Mouse (Mus musculus): ENCODE measurements around the gene Sat2. TPM values are rescaled to one million over a fixed set of nuclear protein-coding genes. Genes with fewer than 3 reads are reported as not detected.

Gene Sat2
- polyA plus RNA-seq, 1 experiment from 2014 or later = 26.6 TPM

DNA sequence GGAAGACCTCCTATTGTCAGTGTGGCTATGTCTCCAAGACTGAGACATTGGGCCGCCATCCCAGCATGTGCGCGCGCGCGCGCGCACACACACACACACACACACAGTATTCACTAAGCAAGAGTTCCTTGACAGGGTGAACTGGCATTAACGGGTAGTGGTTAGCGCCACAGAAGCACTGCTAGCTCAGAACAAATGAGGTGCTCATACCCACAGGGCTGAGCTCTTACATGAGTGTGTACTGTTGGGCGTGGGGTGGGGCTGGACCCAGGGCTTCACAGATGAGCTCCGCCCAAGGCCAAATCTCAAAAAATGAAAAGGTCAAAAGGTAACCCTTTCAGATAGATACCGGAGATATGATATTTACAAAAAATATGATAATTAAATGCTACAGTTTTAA is 36.9 kb upstream of the Sat2 start:
- Histone ChIP-seq H3K9me3 (replicated peaks) (no peaks in the 10 kb centered on the region), H3K9ac (no peak overlapping the region), H3K27ac (no peak overlapping the region), H3K27me3 (no peaks in the 10 kb centered on the region), H3K4me2 (replicated peaks) (no peak overlapping the region), H3K36me3 (peaks cover 35% of the 10 kb centered on the region), H3K4me3 (no peak overlapping the region), H3K4me1 (peaks cover 9% of the 10 kb centered on the region)
- WGBS = 97% methylated on average over 13 of the region's 13 CpGs
- ATAC-seq (ENCODE audit: low FRiP score) = no peak

DNA sequence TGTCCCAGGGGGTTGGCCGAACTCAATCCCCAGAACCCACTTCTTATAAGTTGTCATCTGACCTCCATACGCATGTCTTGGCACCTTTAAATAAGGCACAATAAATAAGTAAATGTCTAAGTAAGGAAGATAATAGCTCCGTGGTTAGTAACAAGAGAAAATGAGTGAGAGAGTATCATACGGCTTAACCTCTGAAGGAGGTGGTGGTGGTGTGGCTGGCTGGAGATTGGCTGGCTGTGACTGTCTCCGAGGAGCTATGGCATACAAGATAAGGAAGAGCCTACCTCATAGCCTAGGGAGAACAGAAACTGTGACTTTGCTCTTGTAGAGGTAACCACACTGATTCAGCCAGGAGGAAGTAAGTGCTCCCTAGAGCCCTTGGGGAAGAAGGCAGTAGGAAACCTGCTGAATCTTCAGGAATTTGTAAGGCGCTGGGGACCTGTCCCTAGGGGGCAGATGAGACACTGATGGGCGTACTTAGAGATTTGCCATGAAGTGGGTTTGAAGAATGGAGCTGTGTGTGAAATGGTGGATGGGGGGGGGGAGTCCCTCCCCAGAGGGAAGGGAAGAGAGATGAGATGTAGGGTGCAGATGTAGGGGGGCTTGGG is 36.0 kb upstream of the Sat2 start:
- H3K4me3 ChIP-seq = no peak overlapping the region
- H3K4me1 ChIP-seq = peaks cover 9% of the 10 kb centered on the region
- H3K4me2 ChIP-seq (replicated peaks) = no peak overlapping the region
- no peak for ATAC-seq (ENCODE audit: low FRiP score)
- H3K27me3 ChIP-seq = no peaks in the 10 kb centered on the region
- H3K9me3 ChIP-seq (replicated peaks) = no peaks in the 10 kb centered on the region
- peaks cover 44% of the 10 kb centered on the region for H3K36me3 ChIP-seq
- H3K9ac ChIP-seq = no peak overlapping the region
- WGBS = 80% methylated on average over 7 of the region's 7 CpGs
- no peak overlapping the region for H3K27ac ChIP-seq

DNA sequence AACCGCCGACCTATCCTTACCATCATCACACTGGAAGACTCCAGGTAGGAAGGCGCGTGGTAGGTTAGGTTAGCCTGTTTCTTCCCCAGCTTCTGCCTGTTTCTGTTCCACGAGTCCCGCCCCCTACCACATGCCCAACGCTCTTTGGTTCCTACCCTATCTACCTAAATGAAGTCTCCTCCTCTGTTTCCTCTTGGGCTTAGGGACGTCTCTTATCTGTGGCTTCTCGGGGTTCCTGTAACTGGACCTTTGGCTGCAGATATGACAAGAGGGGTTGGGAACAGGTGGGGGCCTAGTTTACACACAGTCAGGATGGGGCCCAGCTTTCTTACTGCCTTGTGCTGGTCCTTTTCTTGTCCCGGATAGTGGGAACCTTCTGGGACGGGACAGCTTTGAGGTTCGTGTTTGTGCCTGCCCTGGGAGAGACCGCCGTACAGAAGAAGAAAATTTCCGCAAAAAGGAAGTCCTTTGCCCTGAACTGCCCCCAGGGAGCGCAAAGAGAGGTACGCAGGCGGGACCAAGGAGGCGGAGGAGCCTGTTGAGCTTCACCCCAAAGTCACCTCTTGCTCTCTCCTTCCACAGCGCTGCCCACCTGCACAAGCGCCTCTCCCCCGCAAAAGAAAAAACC is 32.5 kb upstream of the Sat2 start:
- 93% methylated on average over 22 of the region's 22 CpGs for WGBS
- no peak overlapping the region for H3K27ac ChIP-seq
- H3K9ac ChIP-seq = no peak overlapping the region
- ATAC-seq (ENCODE audit: low FRiP score) = no peak
- no peak overlapping the region for H3K4me2 ChIP-seq (replicated peaks)
- H3K9me3 ChIP-seq (replicated peaks) = no peaks in the 10 kb centered on the region
- H3K4me3 ChIP-seq = no peak overlapping the region
- no peaks in the 10 kb centered on the region for H3K27me3 ChIP-seq
- no peaks in the 10 kb centered on the region for H3K4me1 ChIP-seq
- peaks cover 64% of the 10 kb centered on the region for H3K36me3 ChIP-seq

DNA sequence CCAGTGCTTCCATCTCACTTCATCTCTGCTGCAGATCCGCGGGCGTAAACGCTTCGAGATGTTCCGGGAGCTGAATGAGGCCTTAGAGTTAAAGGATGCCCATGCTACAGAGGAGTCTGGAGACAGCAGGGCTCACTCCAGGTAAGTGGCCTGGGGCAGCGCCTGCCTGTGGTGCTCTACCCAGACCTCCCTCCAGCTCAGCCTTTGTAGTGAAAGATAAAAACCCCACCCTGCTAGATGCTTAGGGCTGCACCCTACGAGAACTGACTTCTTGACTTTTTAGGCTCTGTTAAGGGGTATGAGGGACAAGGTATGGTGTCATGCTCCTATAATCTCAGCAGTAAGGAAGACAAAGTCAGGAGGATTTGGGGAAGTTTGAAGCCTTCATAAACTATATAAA is 31.2 kb upstream of the Sat2 start:
- H3K4me2 ChIP-seq (replicated peaks) = no peak overlapping the region
- H3K9ac ChIP-seq = no peak overlapping the region
- H3K27ac ChIP-seq = no peak overlapping the region
- ATAC-seq (ENCODE audit: low FRiP score) = no peak
- H3K4me1 ChIP-seq = no peaks in the 10 kb centered on the region
- peaks cover 64% of the 10 kb centered on the region for H3K36me3 ChIP-seq
- 97% methylated on average over 8 of the region's 8 CpGs for WGBS
- no peaks in the 10 kb centered on the region for H3K27me3 ChIP-seq
- no peaks in the 10 kb centered on the region for H3K9me3 ChIP-seq (replicated peaks)
- no peak overlapping the region for H3K4me3 ChIP-seq

DNA sequence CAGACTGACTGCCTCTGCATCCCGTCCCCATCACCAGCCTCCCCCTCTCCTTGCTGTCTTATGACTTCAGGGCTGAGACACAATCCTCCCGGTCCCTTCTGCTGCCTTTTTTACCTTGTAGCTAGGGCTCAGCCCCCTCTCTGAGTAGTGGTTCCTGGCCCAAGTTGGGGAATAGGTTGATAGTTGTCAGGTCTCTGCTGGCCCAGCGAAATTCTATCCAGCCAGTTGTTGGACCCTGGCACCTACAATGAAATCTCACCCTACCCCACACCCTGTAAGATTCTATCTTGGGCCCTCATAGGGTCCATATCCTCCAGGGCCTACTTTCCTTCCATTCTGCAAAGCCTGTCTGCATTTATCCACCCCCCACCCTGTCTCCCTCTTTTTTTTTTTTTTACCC is 30.4 kb upstream of the Sat2 start:
- no peaks in the 10 kb centered on the region for H3K27me3 ChIP-seq
- WGBS = 86% methylated on average over 3 of the region's 3 CpGs
- no peak overlapping the region for H3K9ac ChIP-seq
- H3K4me3 ChIP-seq = no peak overlapping the region
- no peak overlapping the region for H3K27ac ChIP-seq
- H3K4me1 ChIP-seq = no peaks in the 10 kb centered on the region
- H3K36me3 ChIP-seq = peaks cover 64% of the 10 kb centered on the region
- no peaks in the 10 kb centered on the region for H3K9me3 ChIP-seq (replicated peaks)
- no peak overlapping the region for H3K4me2 ChIP-seq (replicated peaks)
- ATAC-seq (ENCODE audit: low FRiP score) = no peak

DNA sequence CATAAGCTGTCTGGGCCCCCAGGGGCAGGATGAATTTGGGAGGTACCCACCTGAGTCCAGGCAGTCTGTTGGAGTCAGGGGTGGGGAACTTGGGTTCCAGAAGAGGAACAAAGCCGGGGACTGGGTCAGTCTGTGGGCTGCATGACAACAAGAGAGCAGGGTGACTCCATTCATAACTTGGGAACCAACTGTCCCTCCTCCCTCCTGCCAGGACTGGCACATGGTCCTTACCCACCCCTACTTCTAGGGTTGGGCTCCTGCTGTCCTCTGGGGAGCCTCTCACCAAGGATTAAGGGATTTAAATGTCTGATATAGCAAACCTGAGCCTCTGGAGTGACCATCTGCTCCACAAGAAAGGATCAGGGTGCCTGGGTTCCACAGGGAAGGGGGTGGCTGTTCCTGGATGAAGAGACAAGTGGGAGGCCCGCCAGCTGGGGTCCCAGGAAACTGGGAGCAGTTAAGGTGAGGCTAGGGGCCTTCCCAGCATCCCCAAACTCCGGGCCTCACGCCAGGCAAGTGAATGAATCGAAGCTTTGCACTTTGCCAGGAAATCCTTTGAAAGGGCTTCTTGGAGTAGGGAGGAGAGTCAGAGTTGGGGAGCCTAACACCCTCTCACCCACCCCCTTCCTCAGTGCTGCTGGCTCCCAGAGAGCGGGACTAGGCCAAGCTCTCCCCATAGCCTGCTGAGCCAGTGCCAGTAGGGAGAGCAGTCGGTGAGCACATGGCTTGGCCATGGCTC is 29.8 kb upstream of the Sat2 start:
- Histone ChIP-seq H3K9me3 (replicated peaks) (no peaks in the 10 kb centered on the region), H3K4me2 (replicated peaks) (no peak overlapping the region), H3K27ac (0 out of 2 replicates have a peak overlapping the region, but pooled peaks have one; percentile 23), H3K36me3 (peaks cover 58% of the 10 kb centered on the region), H3K4me1 (no peaks in the 10 kb centered on the region), H3K4me3 (no peak overlapping the region), H3K27me3 (no peaks in the 10 kb centered on the region), H3K9ac (no peak overlapping the region)
- no peak for ATAC-seq (ENCODE audit: low FRiP score)
- WGBS = 85% methylated on average over 7 of the region's 7 CpGs

DNA sequence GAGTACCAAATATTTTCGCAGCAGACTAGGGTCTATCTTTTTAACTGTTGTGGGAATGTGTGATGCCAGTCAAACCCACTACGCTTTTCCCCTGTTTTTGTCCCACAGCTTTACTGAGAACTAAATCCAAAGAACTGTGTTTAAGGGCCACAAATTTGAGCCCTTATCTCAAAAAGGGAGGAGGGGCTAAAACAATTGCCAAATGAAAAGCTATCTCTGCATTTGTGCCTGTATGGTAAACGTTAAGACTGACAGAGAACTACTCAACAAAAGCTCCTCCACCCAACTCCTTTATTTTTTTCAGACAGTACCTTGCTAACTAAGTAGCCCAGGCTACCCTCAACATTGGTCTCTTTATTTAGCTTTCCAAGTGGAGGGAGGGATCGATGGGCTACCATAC is 29.0 kb upstream of the Sat2 start:
- no peak overlapping the region for H3K9ac ChIP-seq
- no peak overlapping the region for H3K4me3 ChIP-seq
- H3K36me3 ChIP-seq = peaks cover 50% of the 10 kb centered on the region
- 87% methylated on average over 4 of the region's 4 CpGs for WGBS
- no peak for ATAC-seq (ENCODE audit: low FRiP score)
- H3K27me3 ChIP-seq = no peaks in the 10 kb centered on the region
- H3K4me1 ChIP-seq = no peaks in the 10 kb centered on the region
- no peak overlapping the region for H3K4me2 ChIP-seq (replicated peaks)
- H3K9me3 ChIP-seq (replicated peaks) = no peaks in the 10 kb centered on the region
- H3K27ac ChIP-seq = no peak overlapping the region

DNA sequence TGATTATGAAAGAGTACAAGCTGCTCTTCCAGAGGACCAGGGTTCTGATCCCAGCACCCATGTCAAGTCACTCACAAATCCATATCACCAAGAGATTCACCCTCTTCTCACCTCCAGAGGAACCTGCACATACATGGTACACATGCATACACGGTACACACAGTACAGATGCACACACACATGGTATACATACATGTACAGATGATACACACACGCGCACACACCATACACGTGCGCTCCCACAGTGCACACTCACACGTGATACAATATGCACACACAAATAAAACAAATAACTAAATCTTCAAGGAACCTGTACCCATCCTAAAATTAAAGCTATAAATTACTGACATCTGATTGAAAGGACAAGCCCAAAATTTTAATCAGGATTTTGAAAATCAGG is 27.0 kb upstream of the Sat2 start:
- Histone ChIP-seq H3K27ac (no peak overlapping the region), H3K9me3 (replicated peaks) (no peaks in the 10 kb centered on the region), H3K27me3 (no peaks in the 10 kb centered on the region), H3K4me1 (peaks cover 5% of the 10 kb centered on the region), H3K9ac (no peak overlapping the region), H3K4me2 (replicated peaks) (no peak overlapping the region), H3K36me3 (peaks cover 30% of the 10 kb centered on the region), H3K4me3 (no peak overlapping the region)
- ATAC-seq (ENCODE audit: low FRiP score) = no peak
- 95% methylated on average over 6 of the region's 6 CpGs for WGBS

DNA sequence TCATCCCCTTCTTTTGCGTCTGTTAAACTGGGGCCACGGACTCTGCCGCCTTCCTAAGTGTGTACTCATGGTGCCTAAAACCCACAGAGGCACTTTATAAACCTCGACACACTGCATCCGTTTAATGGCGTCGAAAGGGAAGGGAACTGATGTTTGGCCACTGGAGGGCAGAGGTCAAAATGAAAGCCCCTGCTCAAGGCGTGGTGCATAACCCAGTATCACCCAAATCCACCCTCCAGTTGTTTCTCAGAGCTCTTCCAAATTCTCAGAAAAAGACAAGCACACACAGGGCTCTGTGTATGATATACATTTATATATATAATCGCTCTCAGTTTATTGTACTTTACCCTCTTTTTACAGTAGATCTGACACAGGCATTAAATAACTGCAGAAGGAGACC is 22.4 kb upstream of the Sat2 start:
- Histone ChIP-seq H3K27me3 (0 out of 2 replicates have a peak, but pooled peaks cover 3% of the 10 kb centered on the region), H3K9me3 (replicated peaks) (no peaks in the 10 kb centered on the region), H3K4me2 (replicated peaks) (peak overlapping the region; percentile 7; the same call in 1 of the 2 replicates), H3K4me3 (no peak overlapping the region), H3K4me1 (peaks cover 26% of the 10 kb centered on the region), H3K9ac (no peak overlapping the region), H3K27ac (peak overlapping the region; percentile 56; the same call in 1 of the 2 replicates), H3K36me3 (no peaks in the 10 kb centered on the region)
- WGBS = 8% methylated on average over 9 of the region's 9 CpGs
- ATAC-seq (ENCODE audit: low FRiP score) = no peak

DNA sequence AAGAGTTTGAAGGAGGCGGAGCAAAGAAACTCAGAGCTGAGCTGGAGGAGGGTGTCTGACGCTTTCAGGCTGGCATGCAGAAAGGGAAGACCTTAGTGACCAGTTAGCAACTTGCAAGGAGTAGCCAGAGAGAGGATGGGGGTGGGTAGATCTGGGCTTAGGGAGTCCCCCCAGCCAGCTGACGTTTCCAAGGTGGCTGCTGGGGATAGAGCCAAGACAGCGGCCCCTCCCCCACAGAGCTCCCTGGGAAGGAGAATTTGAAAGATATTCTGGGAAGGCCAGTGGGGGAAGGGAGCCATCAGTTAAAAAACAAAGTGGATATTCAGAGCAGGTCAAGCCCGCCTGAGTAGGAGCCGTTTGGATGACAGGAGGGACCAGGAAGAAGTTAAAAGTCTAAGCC is 21.7 kb upstream of the Sat2 start:
- no peaks in the 10 kb centered on the region for H3K9me3 ChIP-seq (replicated peaks)
- 0 out of 2 replicates have a peak overlapping the region, but pooled peaks have one; percentile 4 for H3K9ac ChIP-seq
- peak; percentile 58; the same call in 1 of the 2 replicates for ATAC-seq (ENCODE audit: low FRiP score)
- no peaks in the 10 kb centered on the region for H3K36me3 ChIP-seq
- H3K27ac ChIP-seq = peak overlapping the region; percentile 56; the same call in 1 of the 2 replicates
- peak overlapping the region; percentile 7 for H3K4me2 ChIP-seq (replicated peaks)
- H3K4me1 ChIP-seq = peaks cover 31% of the 10 kb centered on the region
- H3K27me3 ChIP-seq = 0 out of 2 replicates have a peak, but pooled peaks cover 5% of the 10 kb centered on the region
- WGBS = 10% methylated on average over 6 of the region's 6 CpGs
- no peak overlapping the region for H3K4me3 ChIP-seq

DNA sequence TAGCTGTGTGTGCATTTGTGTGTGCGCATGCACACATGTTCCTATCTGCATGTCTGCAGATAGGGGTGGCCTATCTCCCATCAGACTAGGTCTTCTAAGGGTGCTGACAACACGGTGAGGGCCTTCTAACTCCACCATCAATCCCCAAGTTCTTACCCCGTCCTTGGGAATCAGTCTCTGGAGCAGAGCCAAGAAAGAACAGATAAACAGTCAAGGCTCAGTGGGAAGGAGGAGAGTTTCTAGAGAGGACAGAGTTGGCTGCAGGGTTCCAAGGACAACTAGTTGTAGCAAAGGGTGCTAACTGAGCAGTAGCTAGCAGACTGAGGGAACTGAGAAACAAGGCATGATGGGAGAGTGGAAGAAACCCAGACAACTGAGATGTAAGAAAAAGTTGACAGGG is 20.1 kb upstream of the Sat2 start:
- H3K4me3 ChIP-seq = no peak overlapping the region
- no peak overlapping the region for H3K4me2 ChIP-seq (replicated peaks)
- no peaks in the 10 kb centered on the region for H3K36me3 ChIP-seq
- no peaks in the 10 kb centered on the region for H3K9me3 ChIP-seq (replicated peaks)
- peaks cover 35% of the 10 kb centered on the region for H3K4me1 ChIP-seq
- no peak for ATAC-seq (ENCODE audit: low FRiP score)
- 89% methylated on average over 3 of the region's 3 CpGs for WGBS
- H3K9ac ChIP-seq = no peak overlapping the region
- H3K27ac ChIP-seq = no peak overlapping the region
- H3K27me3 ChIP-seq = peaks cover 5% of the 10 kb centered on the region; the same call in 1 of the 2 replicates

DNA sequence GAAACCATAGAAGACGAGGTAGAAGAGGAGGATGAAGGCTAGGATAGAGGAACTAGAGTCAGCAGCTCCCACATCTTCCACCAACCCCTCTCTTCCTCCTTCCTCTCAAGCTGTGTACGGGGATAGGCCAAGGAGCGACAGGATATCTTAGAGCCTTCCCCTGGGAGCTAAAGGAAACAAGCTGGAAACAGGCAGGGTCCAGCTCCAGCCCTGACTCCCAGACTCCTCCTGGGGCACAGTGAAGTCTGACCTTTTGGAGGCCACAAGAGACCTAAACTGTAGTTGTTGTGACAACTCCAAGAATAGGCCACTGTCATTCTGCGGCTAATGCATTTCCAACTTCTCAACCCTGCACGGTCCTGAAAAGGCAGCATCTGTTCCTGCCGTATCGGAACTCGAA is 18.3 kb upstream of the Sat2 start:
- Histone ChIP-seq H3K4me2 (replicated peaks) (peak overlapping the region; percentile 100; the same call in 1 of the 2 replicates), H3K36me3 (no peaks in the 10 kb centered on the region), H3K4me1 (peaks cover 35% of the 10 kb centered on the region), H3K9ac (no peak overlapping the region), H3K27ac (no peak overlapping the region), H3K4me3 (peak overlapping the region; percentile 63; the same call in 1 of the 2 replicates), H3K9me3 (replicated peaks) (no peaks in the 10 kb centered on the region), H3K27me3 (peaks cover 5% of the 10 kb centered on the region; the same call in 1 of the 2 replicates)
- ATAC-seq (ENCODE audit: low FRiP score) = no peak
- WGBS = 71% methylated on average over 8 of the region's 8 CpGs
